Mouse (Mus musculus) neutrophil, adult 5-6 weeks (primary cell): Measurements from ENCODE around the gene Tmem106c. TPM values are rescaled to one million over a fixed set of nuclear protein-coding genes. Genes with fewer than 3 reads are reported as not detected.

Source experiments
- ATAC-seq: fragments of 151-379, 151-347 bp; 2 replicates; pipeline ENCODE4 v1.8.0; 2017; ENCODE audit warnings: mild to moderate bottlenecking, moderate TSS enrichment; ENCODE audit not compliant: insufficient number of reproducible peaks, poor library complexity, low FRiP score, severe bottlenecking; ENCODE audit errors: extremely low read depth
- total RNA-seq: library from RNA; stranded (forward); fragments of 200-1000 nt; gene quantifications from 2 replicates; pipeline ENCODE4 v1.2.3, GENCODE M21; 2017

Tmem106c gene
- 11.8 and 12.2 TPM in 2 replicates for total RNA-seq

DNA sequence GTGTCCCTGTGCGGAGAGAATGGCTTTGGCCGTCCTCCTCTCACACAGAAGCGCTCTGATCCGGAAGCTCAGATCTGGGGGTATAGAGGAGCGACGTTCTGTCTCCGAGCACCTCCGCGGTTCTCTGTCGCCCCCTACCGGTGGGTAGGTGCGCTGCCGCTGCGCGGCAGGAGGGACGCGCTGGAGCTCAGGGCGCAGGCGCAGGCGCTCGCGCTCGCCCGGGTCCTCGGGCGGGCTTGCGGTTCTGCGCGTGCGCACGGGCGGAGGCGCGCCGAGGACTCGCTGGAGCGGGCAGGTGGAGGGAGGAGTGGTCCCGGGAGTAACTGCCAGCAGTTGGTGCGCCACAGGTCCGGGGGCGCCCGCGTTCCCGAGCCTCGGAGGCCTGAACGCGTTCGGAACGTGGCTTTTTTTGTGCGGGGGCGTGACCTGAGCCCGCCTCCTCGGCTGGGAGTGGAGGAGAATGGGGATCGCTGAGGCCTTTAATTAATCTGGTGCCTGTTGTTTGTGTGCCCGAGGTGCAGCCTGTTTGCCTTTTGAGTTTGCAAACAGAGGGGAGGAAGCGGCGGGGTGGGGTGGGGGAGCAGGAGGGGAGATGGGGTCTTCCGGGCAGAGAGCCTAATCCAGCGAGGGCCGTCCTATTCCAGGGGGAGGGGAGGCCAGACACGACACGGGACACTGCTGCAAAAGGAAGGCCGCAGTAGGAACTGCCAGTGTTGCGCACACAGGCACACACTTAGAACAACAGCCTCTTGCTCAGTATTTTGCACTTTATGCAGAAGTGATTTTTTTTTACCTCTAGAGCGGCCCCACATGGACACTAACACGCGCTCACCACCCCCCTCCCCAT lies at the start of gene Tmem106c:
Gene Tmem106c (plus strand): TSS at position 212 of the 847 bp plus-strand sequence.
- ATAC-seq: peak; percentile 91

DNA sequence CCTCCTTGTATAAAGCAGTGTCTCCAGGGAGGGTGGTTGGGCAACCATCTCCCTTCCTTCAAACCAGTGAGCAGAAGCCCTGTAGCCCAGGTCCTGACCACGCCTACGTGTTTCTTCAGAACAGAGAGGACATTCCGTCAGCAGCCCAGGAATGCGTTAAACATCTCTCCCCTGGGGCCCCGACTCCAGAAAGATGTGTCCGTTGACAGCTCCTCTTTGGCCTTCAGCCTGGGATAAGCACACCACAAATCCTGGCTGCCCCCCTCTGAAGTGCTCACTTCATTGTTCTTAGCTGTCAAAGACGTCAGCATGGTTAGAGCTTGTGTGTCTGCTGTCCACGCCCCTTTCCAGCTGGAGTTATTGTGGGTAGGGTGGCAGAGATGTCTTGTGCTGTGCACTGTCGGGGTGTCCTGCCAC lies 49.7 kb upstream of the Tmem106c start:
- no peak for ATAC-seq

DNA sequence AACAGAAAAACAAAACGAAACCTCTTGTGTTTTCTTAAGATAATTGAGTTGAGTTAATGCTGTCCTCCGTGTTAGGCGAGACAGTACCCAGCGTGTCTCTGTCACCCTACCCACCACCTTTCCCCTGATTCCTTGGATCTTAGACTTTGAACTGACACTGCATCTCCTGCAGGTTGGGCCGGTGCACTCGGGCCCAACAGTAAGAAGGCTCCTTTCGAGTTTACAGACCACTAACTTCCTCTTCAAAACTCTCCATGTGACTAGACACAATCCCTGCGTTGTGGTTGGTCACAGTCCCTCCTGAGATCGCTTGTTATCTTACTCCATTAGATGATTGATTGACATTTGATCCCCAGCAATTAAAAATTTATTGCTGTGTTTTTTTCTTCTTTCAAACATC lies 46.0 kb upstream of the Tmem106c start:
- ATAC-seq: no peak

DNA sequence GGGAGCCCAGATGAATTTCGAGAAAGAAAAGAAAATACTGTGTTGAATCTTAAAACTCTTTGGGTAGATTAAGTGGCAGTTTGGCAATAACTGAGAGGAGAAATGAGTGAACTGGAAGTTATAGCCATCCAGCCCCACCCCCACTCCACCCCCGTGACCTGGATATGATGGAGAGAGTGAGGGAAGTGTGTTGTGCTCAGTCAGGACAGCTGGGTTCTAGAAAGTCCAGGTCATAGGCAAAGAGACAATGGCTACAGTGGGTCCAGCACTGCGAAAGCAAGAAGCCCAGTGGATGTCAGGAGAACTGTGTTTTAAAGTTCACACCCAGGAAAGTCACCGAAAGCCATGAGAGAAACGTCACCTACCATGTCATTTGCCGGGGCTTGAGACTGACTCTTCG lies 44.8 kb upstream of the Tmem106c start:
- ATAC-seq: no peak

DNA sequence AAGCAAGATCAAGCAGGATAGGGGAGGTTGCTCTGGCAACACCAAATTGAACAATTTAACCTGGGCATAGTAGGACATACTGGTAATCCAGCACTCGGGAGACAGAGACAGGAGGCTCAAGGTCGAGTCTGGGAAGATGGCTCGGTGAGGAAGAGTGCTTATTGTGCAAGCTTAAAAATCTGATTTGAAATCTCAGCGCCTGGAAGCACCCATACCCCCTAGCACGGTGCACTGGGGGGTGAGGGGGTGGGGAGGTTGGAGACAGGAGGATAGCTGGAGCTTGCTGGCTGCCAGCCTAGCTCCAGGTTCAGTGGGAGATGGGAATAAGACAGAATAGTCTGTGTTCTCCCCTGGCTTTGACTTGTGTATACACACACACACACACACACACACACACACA lies 43.7 kb upstream of the Tmem106c start:
- no peak for ATAC-seq

DNA sequence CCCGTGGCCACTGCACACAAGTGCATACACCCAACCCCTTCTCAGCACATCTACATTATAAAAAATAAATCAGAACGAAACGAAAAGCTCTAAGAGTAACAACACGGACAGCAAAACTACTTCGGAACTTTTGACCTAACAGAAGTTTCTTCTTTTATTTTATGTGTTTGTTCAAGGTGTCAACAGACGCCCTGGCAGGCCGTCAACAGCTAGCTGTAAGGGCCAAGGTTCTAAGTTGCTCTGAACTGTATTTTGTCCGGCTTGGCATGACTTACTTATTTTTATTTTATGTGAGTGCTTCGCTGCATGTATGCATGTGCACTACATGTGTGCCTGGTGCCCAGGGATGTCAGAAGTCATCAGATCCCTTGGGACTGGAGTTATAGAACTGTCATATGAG lies 42.2 kb upstream of the Tmem106c start:
- no peak for ATAC-seq

DNA sequence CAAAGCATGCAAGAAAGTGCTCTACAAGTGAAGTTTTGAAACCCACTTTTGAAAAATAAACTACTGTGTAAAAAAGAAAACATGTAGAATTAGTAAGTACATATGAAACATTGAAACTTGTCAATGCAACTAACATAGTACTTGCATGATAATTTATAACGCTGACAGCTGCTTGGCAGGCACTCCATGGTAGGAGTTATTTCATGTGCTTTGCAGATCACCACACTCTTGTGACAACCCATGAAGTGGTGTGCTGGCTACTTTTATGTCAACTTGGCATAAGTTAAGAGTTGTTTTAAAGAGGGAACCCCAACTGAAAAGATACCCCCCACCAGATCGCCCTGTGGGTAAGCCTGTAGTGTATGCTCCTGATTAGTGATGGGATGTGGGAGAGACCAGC lies 41.6 kb upstream of the Tmem106c start:
- no peak for ATAC-seq

DNA sequence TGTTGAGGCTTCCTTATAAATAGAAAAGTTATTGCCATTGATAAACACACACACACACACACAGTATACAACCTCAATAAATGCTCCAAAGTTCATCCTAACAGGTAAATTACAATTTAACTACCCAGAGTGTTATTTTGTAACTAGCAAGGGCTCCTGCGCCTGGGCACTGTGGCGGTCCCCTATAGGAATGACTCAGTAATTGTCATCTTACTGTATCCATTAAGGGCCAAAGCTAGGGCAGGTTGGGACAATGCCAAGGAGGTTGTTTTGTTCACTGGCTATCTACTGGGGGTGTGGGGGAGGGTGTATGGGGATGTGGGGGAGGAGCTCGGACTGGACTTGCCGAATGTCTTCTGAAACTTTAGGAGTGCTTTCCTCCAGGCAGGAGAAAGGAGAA lies 37.0 kb upstream of the Tmem106c start:
- no peak for ATAC-seq

DNA sequence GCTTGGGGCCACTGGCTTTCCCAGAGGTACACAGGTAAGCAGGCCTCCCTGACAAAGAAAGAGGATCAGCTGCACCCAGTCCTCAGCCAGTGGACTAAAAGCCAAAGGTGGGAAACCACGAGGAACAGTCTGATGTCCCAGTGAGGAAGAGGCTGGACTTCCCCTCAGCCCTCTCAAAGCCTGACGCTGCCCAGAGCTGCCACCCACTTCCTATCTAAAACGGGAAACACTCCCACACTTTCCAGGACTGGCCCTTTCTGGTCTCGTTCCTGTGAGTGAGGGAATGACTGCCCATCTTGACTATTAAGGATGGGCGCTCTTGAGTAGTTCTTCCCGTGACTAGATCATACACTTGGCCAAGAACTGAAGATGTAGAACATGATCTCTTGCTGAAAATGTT lies 36.2 kb upstream of the Tmem106c start:
- no peak for ATAC-seq

DNA sequence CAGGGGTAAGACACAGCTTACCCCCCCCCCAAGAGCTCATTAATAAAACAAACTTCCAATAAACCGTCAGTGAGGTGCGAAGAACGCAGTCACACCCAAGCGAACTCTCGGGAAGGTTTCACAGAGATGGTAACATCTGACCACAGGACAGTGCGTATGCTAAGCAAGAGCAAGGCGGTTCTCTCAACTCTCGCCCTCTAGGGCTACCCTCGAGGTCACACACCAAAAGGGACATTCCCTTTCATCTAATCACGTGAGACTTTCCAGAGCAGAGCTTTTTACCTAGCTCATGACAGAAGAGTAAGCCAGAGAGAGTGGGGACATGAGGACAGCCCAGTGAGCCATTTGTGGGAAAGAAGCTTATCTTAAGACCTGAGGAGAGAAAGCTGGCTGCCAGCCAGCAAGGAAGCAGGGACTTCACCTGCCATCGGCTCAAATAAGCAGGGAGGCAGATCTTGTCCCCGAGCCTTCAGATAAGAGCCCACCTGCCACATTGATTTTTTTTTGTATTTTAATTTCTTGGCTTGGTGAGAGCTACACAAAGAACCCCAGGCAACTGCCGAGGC lies 34.7 kb upstream of the Tmem106c start:
- no peak for ATAC-seq

DNA sequence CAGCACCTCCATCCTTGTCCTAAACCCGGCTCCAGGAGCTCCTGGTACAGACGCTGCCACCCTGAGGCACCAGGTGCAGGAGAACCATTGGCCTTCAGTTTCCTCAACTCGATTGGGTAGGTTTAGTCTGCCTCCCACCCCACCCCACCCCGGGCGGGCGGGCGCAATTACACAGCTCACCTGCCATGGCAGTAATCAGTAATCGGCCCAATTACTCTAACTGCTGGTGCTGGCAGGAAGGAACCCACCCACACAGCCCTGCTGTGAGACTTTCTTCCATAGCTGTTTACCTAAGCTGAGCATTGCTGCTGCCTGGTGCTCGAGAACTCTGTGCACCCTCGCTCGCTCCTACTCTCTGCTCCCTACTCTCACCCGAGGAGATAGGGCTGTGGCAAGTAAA lies 31.6 kb upstream of the Tmem106c start:
- ATAC-seq: no peak

DNA sequence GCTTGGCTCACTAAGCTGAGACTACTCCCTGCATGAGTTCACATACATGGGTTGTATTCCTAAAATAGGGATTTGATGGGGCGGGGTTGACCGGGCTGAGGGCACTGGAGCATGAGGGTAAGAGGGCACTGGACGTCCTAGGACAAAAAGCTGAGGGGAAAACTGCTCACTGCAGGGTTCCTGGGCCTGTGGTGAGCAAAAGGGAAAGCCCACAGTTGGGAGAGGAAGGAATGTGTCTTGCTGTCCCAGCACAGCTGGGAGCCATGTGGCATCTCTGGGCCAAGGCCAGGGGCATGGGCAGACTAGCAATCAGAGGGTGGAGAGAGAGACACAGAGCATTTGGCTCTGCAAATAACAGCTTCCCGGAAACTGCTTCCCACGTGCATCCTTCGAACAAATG lies 25.4 kb upstream of the Tmem106c start:
- no peak for ATAC-seq

DNA sequence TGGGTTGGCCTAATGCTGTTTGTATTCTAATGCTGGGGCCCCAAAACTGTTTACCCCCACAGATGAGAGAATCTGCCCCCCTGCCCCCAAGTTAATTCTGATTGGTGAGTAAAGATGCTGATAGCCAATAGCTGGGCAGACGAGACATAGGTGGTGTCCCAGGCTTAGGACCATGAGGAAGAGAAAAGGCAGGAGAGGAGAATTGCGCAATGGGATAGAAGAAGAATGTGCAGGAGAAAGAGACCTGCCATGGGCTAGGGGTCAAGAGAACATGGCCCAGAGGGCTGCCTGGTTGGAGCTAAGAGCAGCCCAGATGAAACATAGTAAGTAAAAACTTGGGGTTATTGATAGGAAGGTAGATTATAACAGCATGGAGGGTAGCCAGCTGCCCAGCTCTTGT lies 23.9 kb upstream of the Tmem106c start:
- no peak for ATAC-seq

DNA sequence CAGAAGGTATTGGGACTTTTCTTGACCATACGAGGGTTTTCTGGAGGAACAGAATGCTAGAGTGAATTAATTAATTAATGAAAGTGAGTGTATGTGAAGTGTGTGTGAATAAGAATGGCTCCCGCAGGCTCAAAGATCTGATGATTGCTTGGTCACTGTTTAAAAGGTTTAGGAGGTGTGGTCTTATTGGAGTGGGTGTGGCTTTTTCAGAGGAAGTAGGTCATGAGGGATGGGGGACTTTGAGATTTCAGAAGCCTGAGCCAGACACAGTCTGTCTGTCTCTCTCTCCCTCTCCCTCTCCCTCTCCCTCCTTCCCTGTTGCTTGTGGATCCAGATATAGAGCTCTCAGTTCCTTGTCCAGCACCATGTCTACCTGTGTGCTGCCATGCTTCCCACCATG lies 22.7 kb upstream of the Tmem106c start:
- ATAC-seq: no peak

DNA sequence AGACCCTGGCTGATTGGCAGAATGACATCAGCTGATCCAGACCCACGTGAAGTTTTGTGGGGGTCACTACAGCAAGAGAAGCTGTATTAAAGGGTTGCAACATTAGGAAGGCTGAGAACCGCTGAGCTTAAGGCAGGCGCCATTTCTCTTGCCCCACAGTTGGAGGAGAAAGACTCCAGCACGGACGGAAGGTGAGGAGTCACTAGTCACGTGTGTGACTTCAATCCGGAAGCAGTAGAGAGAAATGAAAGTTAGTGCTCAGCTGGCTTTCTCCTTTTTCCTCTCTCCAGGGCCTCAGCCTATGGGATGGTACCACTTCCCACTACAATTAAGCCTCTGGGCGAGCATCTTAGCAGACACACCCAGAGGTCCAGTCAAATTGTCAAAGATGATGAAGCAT lies 21.5 kb upstream of the Tmem106c start:
- no peak for ATAC-seq

DNA sequence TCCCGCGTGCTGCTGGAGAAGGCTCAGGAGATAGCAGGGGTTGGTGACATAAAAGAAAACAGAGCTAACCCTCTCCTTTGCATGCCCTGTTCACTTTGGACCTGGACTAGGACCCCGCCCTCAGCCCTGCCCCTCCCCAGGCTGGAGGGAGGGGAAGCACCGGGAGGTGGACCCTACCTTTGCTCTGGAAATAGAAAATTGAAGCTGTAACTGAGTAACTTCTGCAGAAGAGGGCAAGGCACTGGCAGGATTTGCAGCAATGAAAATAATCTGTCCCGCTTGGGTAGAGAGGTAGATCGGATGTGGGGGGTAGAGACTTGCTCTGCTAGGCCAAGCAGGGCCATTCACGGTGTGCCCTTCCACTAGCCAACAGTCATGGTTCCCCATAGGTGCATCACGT lies 20.6 kb upstream of the Tmem106c start:
- ATAC-seq: no peak

DNA sequence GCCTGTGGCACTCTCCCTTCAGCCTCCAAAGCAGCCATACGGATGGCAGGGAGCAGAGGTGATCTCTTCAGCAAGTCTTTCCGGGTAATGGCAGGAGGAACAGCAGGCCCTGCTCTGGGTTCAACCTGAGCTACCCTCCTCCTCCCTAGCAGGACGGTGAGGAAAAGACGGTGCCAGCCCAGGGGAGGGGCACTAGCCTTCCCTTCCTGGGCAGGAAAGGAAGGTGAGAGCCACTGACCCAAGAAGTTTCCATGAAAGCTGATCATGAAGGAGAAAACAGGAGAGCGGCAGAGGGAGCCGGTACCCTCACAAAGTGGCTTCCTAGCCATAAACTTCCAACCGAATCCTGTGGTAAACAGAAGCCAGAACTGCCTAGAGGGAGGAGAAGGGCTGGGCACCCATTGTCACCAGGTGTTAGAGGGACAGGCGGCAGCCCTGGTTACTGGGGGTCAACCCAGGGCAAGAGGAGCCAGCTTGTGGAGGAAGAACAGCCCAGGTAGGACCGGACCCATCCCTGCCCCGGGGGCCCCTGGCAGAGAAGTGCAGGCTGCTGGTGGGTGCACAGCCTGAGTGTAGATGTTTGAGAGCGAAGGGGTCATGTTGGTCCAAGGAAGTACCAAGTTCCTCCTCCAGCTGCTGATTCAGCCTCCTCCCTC lies 19.0 kb upstream of the Tmem106c start:
- ATAC-seq: no peak

DNA sequence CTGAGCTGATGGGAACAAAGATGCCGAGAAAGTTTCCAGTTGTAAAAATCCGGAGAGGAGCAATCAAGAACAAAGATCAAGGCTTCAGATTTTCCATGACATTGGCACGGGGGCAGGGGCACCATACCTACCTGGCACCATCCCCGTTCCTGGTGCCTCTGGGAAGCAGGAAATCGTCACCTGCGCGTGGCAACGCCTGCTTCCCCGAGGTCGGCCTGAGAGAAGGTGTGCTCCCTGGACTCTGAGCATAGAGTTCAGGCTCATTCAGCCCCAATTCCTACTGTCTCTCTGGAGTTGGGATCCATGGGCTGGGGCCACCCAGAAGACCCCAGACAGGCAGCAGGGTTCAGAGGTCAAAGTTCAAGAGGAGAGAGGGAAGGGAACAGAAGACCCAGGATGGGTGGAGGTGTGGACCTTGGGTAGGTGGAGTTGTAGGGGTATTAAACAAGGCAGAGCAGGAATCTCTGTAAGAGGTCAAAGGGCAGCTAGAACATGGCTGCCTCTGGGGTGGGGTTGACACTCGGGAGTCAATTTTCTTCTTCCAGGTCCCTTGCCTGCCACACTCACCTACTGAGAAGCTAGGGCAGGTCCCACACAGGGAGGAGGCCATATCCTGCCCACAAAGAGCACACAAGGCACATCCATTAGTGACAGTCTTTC lies 18.2 kb upstream of the Tmem106c start:
- no peak for ATAC-seq

DNA sequence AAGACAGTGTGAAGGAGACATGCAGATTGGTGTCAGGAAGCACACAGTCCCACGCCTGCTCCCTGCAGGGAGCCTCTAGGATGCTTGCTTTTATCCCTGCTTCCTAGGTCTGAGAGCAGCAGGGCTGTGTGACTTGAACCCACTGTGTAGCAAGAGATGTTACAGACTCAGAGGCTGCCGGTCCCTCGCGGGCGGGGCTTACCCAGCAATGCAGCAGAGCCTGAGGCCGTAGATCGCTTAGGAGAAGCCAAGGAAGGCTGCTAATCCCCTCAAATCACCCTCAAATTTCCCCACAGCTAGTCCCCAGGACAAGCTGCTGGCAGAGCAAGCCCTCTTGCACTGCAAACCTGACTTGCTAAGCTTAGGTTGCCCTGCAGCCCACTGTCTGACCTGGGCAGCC lies 15.3 kb upstream of the Tmem106c start:
- ATAC-seq: no peak

DNA sequence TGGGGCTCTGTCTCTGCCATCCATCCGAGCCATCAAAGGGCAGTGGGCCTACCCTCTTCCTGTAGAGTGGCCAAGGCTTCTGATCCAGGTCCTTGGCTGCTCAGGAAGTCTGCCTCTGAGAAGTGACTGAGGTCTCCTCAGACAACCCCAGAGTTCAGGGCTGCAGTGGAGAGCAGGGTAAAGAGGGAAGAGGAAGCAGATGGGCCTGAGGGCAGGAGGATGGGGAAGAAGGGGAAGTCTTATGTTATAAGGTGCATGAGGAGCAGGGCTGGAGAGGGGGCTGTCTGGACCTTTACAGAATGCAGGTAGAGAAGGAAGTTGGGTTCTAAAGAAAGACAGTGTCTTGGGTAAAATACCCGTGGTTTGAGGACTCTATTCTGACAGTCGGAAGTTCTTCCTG lies 14.3 kb upstream of the Tmem106c start:
- ATAC-seq: no peak
